Mouse (Mus musculus): ENCODE results near the gene Actl6b. TPM values are rescaled to one million over a fixed set of nuclear protein-coding genes. Genes with fewer than 3 reads are reported as not detected.
A peak's percentile ranks its signal among the peaks of the same experiment; 100 is the strongest.

The Actl6b gene
- polyA plus RNA-seq, 1 experiment from 2014 or later: not detected

DNA sequence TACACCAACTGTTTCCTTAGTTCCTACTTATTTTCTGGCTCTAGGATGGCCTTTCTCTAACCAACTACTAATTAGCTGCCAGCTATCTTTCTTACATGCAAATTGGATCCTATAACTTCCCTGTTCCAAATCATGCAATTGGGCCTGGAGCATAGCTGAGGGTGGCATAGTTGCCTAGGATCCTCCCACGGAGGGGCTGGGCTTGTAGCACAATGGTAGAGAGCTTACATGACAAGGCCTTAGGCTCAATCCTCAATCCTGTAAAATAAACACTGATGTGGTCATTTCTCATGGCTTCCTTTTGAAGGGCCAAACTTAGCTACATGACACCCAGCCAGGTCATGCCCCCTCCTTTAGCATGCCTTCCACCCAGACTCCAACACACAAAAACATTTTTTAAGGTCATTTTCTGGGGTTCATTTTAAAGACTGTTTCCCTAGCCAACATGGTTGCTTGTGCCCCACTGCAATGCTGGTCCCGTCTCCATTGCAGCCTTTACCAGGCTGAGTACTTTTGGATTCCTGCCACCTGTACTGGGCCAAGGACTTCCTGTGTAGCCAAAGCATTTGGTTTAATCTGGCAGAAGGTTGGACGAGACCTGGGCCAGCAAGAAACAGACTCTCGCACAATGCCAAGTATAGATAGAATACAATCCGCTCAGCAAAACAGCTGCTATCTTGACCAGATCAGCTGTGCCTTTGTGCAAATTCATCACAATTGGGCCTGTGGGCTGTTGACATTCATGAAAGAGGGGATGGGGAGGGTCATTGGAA is 11.4 kb upstream of the Actl6b start:
- no peak overlapping the region for H3K4me3 ChIP-seq (ENCODE audit: low read depth, low read length)
- H3K9me3 ChIP-seq (ENCODE audit: low read depth, low read length): no peaks in the 10 kb centered on the region
- ATAC-seq (ENCODE audit: insufficient read depth) (no peak), DNase-seq (no peak)
- H3K27me3 ChIP-seq (ENCODE audit: insufficient read depth, low read length): no peaks in the 10 kb centered on the region
- WGBS: 63% methylated on average over 5 of the region's 5 CpGs
- H3K9ac ChIP-seq: no peak overlapping the region
- H3K4me2 ChIP-seq: no peak overlapping the region
- H3K36me3 ChIP-seq (ENCODE audit: insufficient read depth): no peaks in the 10 kb centered on the region
- H3K27ac ChIP-seq (ENCODE audit: low read depth): no peak overlapping the region
- TF ChIP-seq CTCF (IDR thresholded peaks at IDR 0.05; ENCODE audit: low read depth): no peak
- H3K4me1 ChIP-seq (ENCODE audit: insufficient read depth): no peaks in the 10 kb centered on the region

DNA sequence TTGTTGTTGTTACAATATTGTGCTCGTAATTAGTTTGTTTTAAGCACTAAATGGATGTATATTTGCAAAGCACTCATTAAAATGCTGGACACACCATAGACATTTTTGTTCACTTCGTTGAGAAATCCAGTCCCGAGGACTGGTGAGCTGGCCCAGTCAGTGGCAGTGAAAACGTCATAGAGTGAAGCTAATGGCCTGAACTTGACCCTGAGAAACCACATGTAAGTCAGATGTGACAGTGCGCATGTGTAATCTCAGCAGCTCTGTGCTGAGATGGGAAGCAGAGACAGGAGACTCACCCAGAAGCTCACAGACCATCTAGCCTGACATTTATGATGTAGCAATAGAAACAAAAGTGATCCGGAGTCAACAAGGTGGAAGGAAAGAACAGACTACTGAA is 8.4 kb upstream of the Actl6b start:
- H3K27ac ChIP-seq (ENCODE audit: low read depth): no peak overlapping the region
- no peak overlapping the region for H3K4me3 ChIP-seq (ENCODE audit: low read depth, low read length)
- no peak for ATAC-seq (ENCODE audit: insufficient read depth)
- TF ChIP-seq CTCF (IDR thresholded peaks at IDR 0.05; ENCODE audit: low read depth): no peak
- no peaks in the 10 kb centered on the region for H3K36me3 ChIP-seq (ENCODE audit: insufficient read depth)
- no peak overlapping the region for H3K9ac ChIP-seq
- no peaks in the 10 kb centered on the region for H3K4me1 ChIP-seq (ENCODE audit: insufficient read depth)
- 60% methylated on average over 6 of the region's 6 CpGs for WGBS
- H3K9me3 ChIP-seq (ENCODE audit: low read depth, low read length): no peaks in the 10 kb centered on the region
- no peaks in the 10 kb centered on the region for H3K27me3 ChIP-seq (ENCODE audit: insufficient read depth, low read length)
- no peak overlapping the region for H3K4me2 ChIP-seq
- no peak for DNase-seq

DNA sequence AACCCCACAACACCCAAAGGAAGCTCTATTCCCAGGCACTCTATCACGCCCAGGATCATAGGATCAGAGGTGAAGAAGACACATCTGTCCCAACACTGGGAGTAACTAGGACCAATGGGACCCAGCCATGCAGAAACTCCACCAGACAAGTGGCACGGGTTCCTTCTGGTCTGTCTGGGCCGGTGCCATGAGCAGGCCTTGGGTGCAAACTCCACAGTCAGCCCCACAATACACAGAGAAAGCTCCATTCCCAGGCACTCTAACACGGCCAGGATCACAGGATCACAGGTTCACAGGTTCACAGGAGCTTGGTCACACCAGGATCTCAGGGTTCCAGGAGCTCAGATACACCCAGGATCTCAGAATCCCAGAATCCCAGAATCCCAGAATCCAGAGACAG is 7.7 kb upstream of the Actl6b start:
- no peak for DNase-seq
- 65% methylated on average over 4 of the region's 4 CpGs for WGBS

DNA sequence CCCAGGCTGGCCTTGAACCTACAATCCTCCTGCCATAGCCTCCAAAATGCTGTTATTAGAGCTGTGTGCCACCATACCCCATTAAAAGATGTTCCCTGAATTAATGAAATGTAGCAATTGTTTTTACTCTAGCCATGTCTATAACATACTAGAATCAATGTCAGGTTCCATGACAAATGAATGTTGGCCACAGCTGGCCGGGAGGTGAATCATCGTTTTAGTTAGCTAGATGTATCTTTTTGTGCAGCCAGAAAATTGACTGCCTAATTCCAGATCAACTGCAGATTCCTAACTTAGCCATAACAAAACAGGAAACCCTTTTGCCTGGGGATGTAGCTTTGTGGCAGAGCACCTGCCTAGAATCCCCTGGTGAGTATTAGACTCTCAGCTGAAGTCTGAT is 3.5 kb upstream of the Actl6b start:
- H3K27me3 ChIP-seq (ENCODE audit: insufficient read depth, low read length): peaks cover 12% of the 10 kb centered on the region
- H3K27ac ChIP-seq (ENCODE audit: low read depth): no peak overlapping the region
- H3K4me1 ChIP-seq (ENCODE audit: insufficient read depth): no peaks in the 10 kb centered on the region
- no peak overlapping the region for H3K4me3 ChIP-seq (ENCODE audit: low read depth, low read length)
- no peak overlapping the region for H3K4me2 ChIP-seq
- no peaks in the 10 kb centered on the region for H3K36me3 ChIP-seq (ENCODE audit: insufficient read depth)
- WGBS: 63% methylated on average over 2 of the region's 2 CpGs
- TF ChIP-seq CTCF (IDR thresholded peaks at IDR 0.05; ENCODE audit: low read depth): no peak
- H3K9me3 ChIP-seq (ENCODE audit: low read depth, low read length): no peaks in the 10 kb centered on the region
- no peak overlapping the region for H3K9ac ChIP-seq
- DNase-seq (no peak), ATAC-seq (ENCODE audit: insufficient read depth) (no peak)

More for the DNA sequence above, 7.7 kb upstream of the Actl6b start:
- Histone ChIP-seq H3K9ac (no peak overlapping the region), H3K4me1 (ENCODE audit: insufficient read depth) (no peaks in the 10 kb centered on the region), H3K4me2 (no peak overlapping the region), H3K36me3 (ENCODE audit: insufficient read depth) (no peaks in the 10 kb centered on the region), H3K27me3 (ENCODE audit: insufficient read depth, low read length) (no peaks in the 10 kb centered on the region), H3K4me3 (ENCODE audit: low read depth, low read length) (no peak overlapping the region), H3K9me3 (ENCODE audit: low read depth, low read length) (no peaks in the 10 kb centered on the region), H3K27ac (ENCODE audit: low read depth) (no peak overlapping the region)
- no peak for ATAC-seq (ENCODE audit: insufficient read depth)
- TF ChIP-seq CTCF (IDR thresholded peaks at IDR 0.05; ENCODE audit: low read depth): no peak

DNA sequence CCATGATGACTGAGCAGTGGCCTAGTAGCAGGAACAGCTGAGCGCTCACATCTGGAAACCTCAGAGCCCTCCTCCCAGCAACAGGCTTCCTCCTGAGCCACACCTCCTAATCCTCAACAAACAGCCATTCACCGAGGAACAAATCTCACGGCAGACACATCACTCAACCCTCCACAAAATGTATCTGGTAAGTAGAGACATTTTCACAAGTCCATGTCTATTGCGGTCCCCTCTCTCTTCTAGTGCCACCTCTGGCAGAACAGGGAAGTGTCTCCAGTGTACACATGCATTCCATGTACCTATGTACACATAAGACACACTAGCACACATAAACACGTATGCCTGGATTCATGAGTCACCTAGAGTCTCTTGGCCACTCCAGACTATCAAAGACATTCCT is 2.2 kb upstream of the Actl6b start:
- DNase-seq (no peak), ATAC-seq (ENCODE audit: insufficient read depth) (no peak)
- Histone ChIP-seq H3K9ac (no peak overlapping the region), H3K4me3 (ENCODE audit: low read depth, low read length) (no peak overlapping the region), H3K36me3 (ENCODE audit: insufficient read depth) (no peaks in the 10 kb centered on the region), H3K4me1 (ENCODE audit: insufficient read depth) (no peaks in the 10 kb centered on the region), H3K4me2 (no peak overlapping the region), H3K9me3 (ENCODE audit: low read depth, low read length) (no peaks in the 10 kb centered on the region), H3K27ac (ENCODE audit: low read depth) (no peak overlapping the region), H3K27me3 (ENCODE audit: insufficient read depth, low read length) (peaks cover 16% of the 10 kb centered on the region)
- TF ChIP-seq CTCF (IDR thresholded peaks at IDR 0.05; ENCODE audit: low read depth): peak; percentile 38; the same call in 1 of the 2 replicates
- 64% methylated on average over 5 of the region's 5 CpGs for WGBS

DNA sequence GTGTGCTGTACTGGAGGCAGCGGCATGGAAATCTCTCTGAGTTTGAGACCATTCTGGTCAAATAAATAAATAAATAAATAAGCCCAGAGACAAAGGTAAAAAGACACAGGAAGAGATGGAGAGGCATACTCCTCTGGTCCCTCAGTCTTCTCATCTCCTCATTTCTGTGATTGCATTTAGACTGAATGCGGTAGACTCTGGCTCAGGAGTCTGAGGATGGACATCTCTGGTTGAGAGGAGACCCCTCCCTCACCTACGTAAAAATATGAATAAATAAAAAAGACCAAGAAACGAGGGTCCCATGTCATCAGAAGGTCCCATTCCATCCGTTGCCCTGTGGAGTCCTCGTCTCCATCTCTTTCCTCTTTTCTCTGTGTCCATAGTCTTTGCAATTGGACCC is 317 bp upstream of the Actl6b start:
- peaks cover 16% of the 10 kb centered on the region for H3K27me3 ChIP-seq (ENCODE audit: insufficient read depth, low read length)
- H3K9me3 ChIP-seq (ENCODE audit: low read depth, low read length): no peaks in the 10 kb centered on the region
- no peaks in the 10 kb centered on the region for H3K4me1 ChIP-seq (ENCODE audit: insufficient read depth)
- no peak overlapping the region for H3K27ac ChIP-seq (ENCODE audit: low read depth)
- ATAC-seq (ENCODE audit: insufficient read depth) (no peak), DNase-seq (no peak)
- H3K36me3 ChIP-seq (ENCODE audit: insufficient read depth): no peaks in the 10 kb centered on the region
- peak overlapping the region; percentile 51 for H3K4me2 ChIP-seq
- H3K9ac ChIP-seq: no peak overlapping the region
- no peak for TF ChIP-seq CTCF (IDR thresholded peaks at IDR 0.05; ENCODE audit: low read depth)
- peak overlapping the region; percentile 10; the same call in 1 of the 2 replicates for H3K4me3 ChIP-seq (ENCODE audit: low read depth, low read length)
- 31% methylated on average over 6 of the region's 6 CpGs for WGBS

DNA sequence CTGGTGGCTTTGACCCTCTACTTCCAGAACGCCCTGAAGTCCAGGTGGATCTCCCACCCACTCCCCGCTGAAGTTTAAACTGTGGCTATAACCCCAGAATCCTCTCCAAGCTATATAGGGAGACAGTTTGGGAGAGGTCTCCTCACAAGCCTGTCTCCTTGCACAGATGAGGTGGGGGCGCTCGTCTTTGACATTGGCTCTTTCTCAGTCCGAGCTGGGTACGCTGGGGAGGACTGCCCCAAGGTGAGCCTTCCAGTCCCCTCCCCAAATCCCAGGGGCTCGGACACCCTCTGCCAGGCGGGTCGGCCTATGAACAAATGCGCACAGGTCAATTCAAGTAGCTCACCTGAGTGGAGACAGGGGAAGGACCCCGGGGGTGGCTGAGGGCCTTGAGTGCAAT is 581 bp downstream of the Actl6b start:
- Histone ChIP-seq H3K36me3 (ENCODE audit: insufficient read depth) (no peaks in the 10 kb centered on the region), H3K27ac (ENCODE audit: low read depth) (no peak overlapping the region), H3K27me3 (ENCODE audit: insufficient read depth, low read length) (peaks cover 16% of the 10 kb centered on the region), H3K4me1 (ENCODE audit: insufficient read depth) (no peaks in the 10 kb centered on the region), H3K9ac (no peak overlapping the region), H3K9me3 (ENCODE audit: low read depth, low read length) (no peaks in the 10 kb centered on the region), H3K4me3 (ENCODE audit: low read depth, low read length) (no peak overlapping the region), H3K4me2 (no peak overlapping the region; the same call in 1 of the 2 replicates)
- no peak for DNase-seq
- no peak for TF ChIP-seq CTCF (IDR thresholded peaks at IDR 0.05; ENCODE audit: low read depth)
- WGBS: 44% methylated on average over 11 of the region's 11 CpGs
- no peak for ATAC-seq (ENCODE audit: insufficient read depth)
